Mouse (Mus musculus) MEL (cell line): Measurements from ENCODE around the gene 2300002M23Rik. TPM values are rescaled to one million over a fixed set of nuclear protein-coding genes. Genes with fewer than 3 reads are reported as not detected.

Source experiments
- DNase-seq: peaks from one replicate; pipeline ENCODE4 v3.0.0; 2011; ENCODE audit warnings: low read depth, low spot score
- H3K27ac ChIP-seq: 2 replicates; pipeline ENCODE4 v1.5.1; 2012; ENCODE audit warnings: low read depth, mild to moderate bottlenecking, control low read depth, low read length, moderate library complexity; ENCODE audit not compliant: control insufficient read depth
- H3K27me3 ChIP-seq, 2 experiments: fragments of 150-350 bp in 1 of 2; sonication (generic) in 1 of 2; 2 replicates each; pipeline ENCODE4 v1.6.1; 2012; ENCODE audit warnings: low read length in 2 of 2, mild to moderate bottlenecking in 2 of 2, improper control_type of control experiment in 1 of 2, moderate library complexity in 1 of 2; ENCODE audit not compliant: insufficient read depth in 2 of 2, control insufficient read depth in 1 of 2
- H3K36me3 ChIP-seq, 2 experiments: 2 replicates each; pipeline ENCODE4 v1.6.1; 2012 to 2014; ENCODE audit warnings: low read length in 2 of 2, improper control_type of control experiment in 1 of 2, inconsistent platforms in 1 of 2, mild to moderate bottlenecking in 1 of 2; ENCODE audit not compliant: insufficient read depth in 2 of 2, control insufficient read depth in 1 of 2
- H3K4me1 ChIP-seq, 2 experiments: fragments of 150-350 bp in 1 of 2; sonication (generic) in 1 of 2; 2 replicates each; pipeline ENCODE4 v1.6.1; 2012; ENCODE audit warnings: low read length in 2 of 2, improper control_type of control experiment in 1 of 2, mild to moderate bottlenecking in 1 of 2; ENCODE audit not compliant: insufficient read depth in 2 of 2, control insufficient read depth in 1 of 2
- H3K4me3 ChIP-seq, 2 experiments: fragments of 150-350 bp in 1 of 2; sonication (generic) in 1 of 2; 2 replicates each; pipeline ENCODE4 v1.5.1; 2012; ENCODE audit warnings: low read depth in 2 of 2, low read length in 2 of 2, mild to moderate bottlenecking in 2 of 2, moderate library complexity in 2 of 2, control low read depth in 1 of 2, improper control_type of control experiment in 1 of 2; ENCODE audit not compliant: control insufficient read depth in 1 of 2, insufficient read depth in 1 of 2
- H3K79me2 ChIP-seq: 2 replicates; pipeline ENCODE4 v1.6.1; 2012; ENCODE audit warnings: mild to moderate bottlenecking, low read length, moderate library complexity; ENCODE audit not compliant: control insufficient read depth, poor library complexity, insufficient read depth
- H3K9ac ChIP-seq: 2 replicates; pipeline ENCODE4 v1.6.1; 2012; ENCODE audit warnings: low read depth, mild to moderate bottlenecking, control low read depth, low read length, moderate library complexity; ENCODE audit not compliant: control insufficient read depth, poor library complexity, severe bottlenecking
- H3K9me3 ChIP-seq: fragments of 150-350 bp; sonication (generic); replicated peaks from 2 replicates; pipeline ENCODE4 v1.6.1; 2012; ENCODE audit warnings: mild to moderate bottlenecking, low read length, improper control_type of control experiment, moderate library complexity; ENCODE audit not compliant: insufficient read depth
- CHD1 ChIP-seq: IDR thresholded peaks from 2 replicates; pipeline ENCODE4 v1.6.1; 2012; ENCODE audit warnings: low read depth, mild to moderate bottlenecking, inconsistent platforms, low read length, improper control_type of control experiment
- CHD2 ChIP-seq: IDR thresholded peaks from 2 replicates; pipeline ENCODE4 v1.6.1; 2011; ENCODE audit warnings: low read length, improper control_type of control experiment
- CTCF ChIP-seq, 3 experiments: IDR thresholded peaks in 2 of 3; conservative IDR thresholded peaks in 1 of 3; 2 replicates each; pipeline ENCODE4 v1.5.1; 2011 to 2012; ENCODE audit warnings: low read length in 3 of 3, low read depth in 2 of 3, mild to moderate bottlenecking in 2 of 3, improper control_type of control experiment in 1 of 3, inconsistent platforms in 1 of 3, mixed read lengths in 1 of 3, moderate library complexity in 1 of 3; ENCODE audit not compliant: control insufficient read depth in 1 of 3, insufficient read depth in 1 of 3, poor library complexity in 1 of 3, severe bottlenecking in 1 of 3
- E2F4 ChIP-seq: IDR thresholded peaks from 2 replicates; pipeline ENCODE4 v1.6.1; 2011; ENCODE audit warnings: low read depth, low read length, improper control_type of control experiment, borderline replicate concordance
- GATA1 ChIP-seq: IDR thresholded peaks from 2 replicates; pipeline ENCODE4 v1.6.1; 2011; ENCODE audit warnings: low read depth, low read length, improper control_type of control experiment
- HCFC1 ChIP-seq: IDR thresholded peaks from 2 replicates; pipeline ENCODE4 v1.6.1; 2012; ENCODE audit warnings: low read depth, mild to moderate bottlenecking, inconsistent platforms, low read length, improper control_type of control experiment, moderate library complexity
- JUND ChIP-seq: IDR thresholded peaks from 2 replicates; pipeline ENCODE4 v1.6.1; 2011; ENCODE audit warnings: low read depth, mild to moderate bottlenecking, improper control_type of control experiment, low read length
- MAFK ChIP-seq: IDR thresholded peaks from 2 replicates; pipeline ENCODE4 v1.6.1; 2011; ENCODE audit warnings: low read depth, mild to moderate bottlenecking, low read length, improper control_type of control experiment, borderline replicate concordance
- MAX ChIP-seq: IDR thresholded peaks from 2 replicates; pipeline ENCODE4 v1.6.1; 2011; ENCODE audit warnings: low read length, improper control_type of control experiment
- MAZ ChIP-seq: IDR thresholded peaks from 2 replicates; pipeline ENCODE4 v1.6.1; 2012; ENCODE audit warnings: low read depth, mild to moderate bottlenecking, inconsistent platforms, low read length, improper control_type of control experiment
- MXI1 ChIP-seq: IDR thresholded peaks from 2 replicates; pipeline ENCODE4 v1.6.1; 2011; ENCODE audit warnings: mild to moderate bottlenecking, low read depth, low read length, improper control_type of control experiment
- NELFE ChIP-seq: IDR thresholded peaks from 2 replicates; pipeline ENCODE4 v1.6.1; 2011; ENCODE audit warnings: low read depth, low read length, improper control_type of control experiment
- NRF1 ChIP-seq: IDR thresholded peaks from 2 replicates; pipeline ENCODE4 v1.6.1; 2014; ENCODE audit warnings: low read depth, mild to moderate bottlenecking, inconsistent platforms, low read length, improper control_type of control experiment, moderate library complexity; ENCODE audit not compliant: poor library complexity, insufficient read depth, severe bottlenecking
- POLR2A ChIP-seq, 2 experiments: IDR thresholded peaks; 2 replicates each; pipeline ENCODE4 v1.6.1; 2011 to 2012; ENCODE audit warnings: low read length in 2 of 2, mild to moderate bottlenecking in 2 of 2, control low read depth in 1 of 2, improper control_type of control experiment in 1 of 2, low read depth in 1 of 2, moderate library complexity in 1 of 2; ENCODE audit not compliant: control insufficient read depth in 1 of 2, insufficient read depth in 1 of 2, poor library complexity in 1 of 2
- POLR2AphosphoS5 ChIP-seq: IDR thresholded peaks from 2 replicates; pipeline ENCODE4 v1.6.1; 2012; ENCODE audit warnings: low read depth, borderline replicate concordance, mild to moderate bottlenecking, inconsistent platforms, low read length, moderate library complexity, mixed read lengths
- RAD21 ChIP-seq: IDR thresholded peaks from 2 replicates; pipeline ENCODE4 v1.6.1; 2011; ENCODE audit warnings: mild to moderate bottlenecking, low read depth, low read length, improper control_type of control experiment
- SMC3 ChIP-seq: IDR thresholded peaks from 2 replicates; pipeline ENCODE4 v1.6.1; 2011; ENCODE audit warnings: low read depth, low read length, improper control_type of control experiment
- USF2 ChIP-seq, 2 experiments: IDR thresholded peaks; 2 replicates each; pipeline ENCODE4 v1.6.1; 2011 to 2012; ENCODE audit warnings: improper control_type of control experiment in 2 of 2, low read length in 2 of 2, borderline replicate concordance in 1 of 2, inconsistent platforms in 1 of 2, low read depth in 1 of 2, mild to moderate bottlenecking in 1 of 2; ENCODE audit not compliant: insufficient read depth in 1 of 2
- ZC3H11A ChIP-seq: IDR thresholded peaks from 2 replicates; pipeline ENCODE4 v1.6.1; 2012; ENCODE audit warnings: low read depth, mild to moderate bottlenecking, inconsistent platforms, low read length, improper control_type of control experiment
- ZKSCAN1 ChIP-seq: IDR thresholded peaks from 2 replicates; pipeline ENCODE4 v1.6.1; 2012; ENCODE audit warnings: low read depth, mild to moderate bottlenecking, inconsistent platforms, low read length, improper control_type of control experiment, moderate library complexity
- ZMIZ1 ChIP-seq: IDR thresholded peaks from 2 replicates; pipeline ENCODE4 v1.6.1; 2012; ENCODE audit warnings: low read depth, mild to moderate bottlenecking, inconsistent platforms, low read length, improper control_type of control experiment, moderate library complexity
- polyA plus RNA-seq, 2 experiments: library from polyadenylated mRNA; stranded (reverse) in 1 of 2; unstranded in 1 of 2; fragments of >175 nt in 1 of 2; fragments of >200 nt in 1 of 2; gene quantifications; 2 replicates each; pipeline versions ENCODE4 v1.2.1 to v1.2.4; 2012; ENCODE audit warnings: low replicate concordance in 2 of 2, low read depth in 1 of 2; ENCODE audit not compliant: insufficient read length in 2 of 2, insufficient read depth in 1 of 2, missing spikeins in 1 of 2
- total RNA-seq: library from RNA; depleted of rRNA; stranded (reverse); fragments of 300-350 nt; gene quantifications from 2 replicates; pipeline ENCODE4 v1.2.3, GENCODE M21; 2012

The 2300002M23Rik gene
- total and polyA plus RNA-seq, 3 experiments, result not detected

- TF ChIP-seq NELFE (no peak), GATA1 (peak; percentile 43), SMC3 (peak; percentile 59), JUND (peak; percentile 74), CTCF (IDR thresholded peaks at IDR 0.05 in 2 of 3, conservative IDR thresholded peaks at IDR 0.05 in 1 of 3; ENCODE audit: control insufficient read depth in 1 of 3, insufficient read depth in 1 of 3, low read depth in 2 of 3, low read length in 3 of 3, poor library complexity in 1 of 3, severe bottlenecking in 1 of 3) (peak; percentile 80 to 97 (median 81)), ZC3H11A (no peak), MAX (no peak), POLR2AphosphoS5 (no peak), MXI1 (0 out of 2 replicates have a peak, but pooled peaks have one; percentile 43), POLR2A (IDR thresholded peaks at IDR 0.05; ENCODE audit: control insufficient read depth in 1 of 2, insufficient read depth in 1 of 2, low read depth in 1 of 2, low read length in 2 of 2, poor library complexity in 1 of 2) (no peak), E2F4 (no peak), MAFK (no peak), ZKSCAN1 (no peak), MAZ (no peak), CHD1 (no peak), ZMIZ1 (no peak), CHD2 (no peak)
Observed at GRCm38 (mm10) chr17:35590410-35591218, 23.4 kb downstream of the 2300002M23Rik start (continued).

- H3K4me3 ChIP-seq, result no peak overlapping the region
- H3K27me3 ChIP-seq, result no peaks in the 10 kb centered on the region; a peak in 2 of 4 replicates
- H3K36me3 ChIP-seq, result 0 out of 4 replicates have a peak, but pooled peaks cover 0 to 2% of the 10 kb centered on the region in 2 experiments
- no peaks in the 10 kb centered on the region for H3K9me3 ChIP-seq
- TF ChIP-seq RAD21 (no peak), USF2 (IDR thresholded peaks at IDR 0.05; ENCODE audit: borderline replicate concordance in 1 of 2, insufficient read depth in 1 of 2, low read depth in 1 of 2, low read length in 2 of 2) (no peak), HCFC1 (no peak), CTCF (IDR thresholded peaks at IDR 0.05 in 2 of 3, conservative IDR thresholded peaks at IDR 0.05 in 1 of 3; ENCODE audit: control insufficient read depth in 1 of 3, insufficient read depth in 1 of 3, low read depth in 2 of 3, low read length in 3 of 3, poor library complexity in 1 of 3, severe bottlenecking in 1 of 3) (no peak), NRF1 (no peak)
- TF ChIP-seq, all 39 proteins: peak for 0
- no peaks in the 10 kb centered on the region for H3K79me2 ChIP-seq
- H3K4me1 ChIP-seq, result peaks cover 0 to 10% of the 10 kb centered on the region in 2 experiments; a peak in 1 of 4 replicates
- no peak for DNase-seq
- no peak overlapping the region for H3K9ac ChIP-seq
- H3K27ac ChIP-seq, result no peak overlapping the region
Observed at GRCm38 (mm10) chr17:35591219-35591578, 23.9 kb downstream of the 2300002M23Rik start.
